Mouse (Mus musculus) gastrocnemius, adult 8-10 months (tissue): ENCODE results near the gene Zmynd8. TPM values are rescaled to one million over a fixed set of nuclear protein-coding genes. Genes with fewer than 3 reads are reported as not detected.

Source experiments
- DNase-seq, 2 experiments: peaks; one replicate each; pipeline ENCODE4 v3.0.0; 2022; ENCODE audit warnings: low spot score in 2 of 2
- microRNA-seq: library from miRNA; unstranded; fragments of <30 nt; microRNA quantifications from one replicate; pipeline ENCODE4 v1.2.0, GENCODE M21; 2022
- total RNA-seq, 4 experiments: library from RNA; stranded (reverse); gene quantifications; 2 replicates each; pipeline ENCODE4 v1.2.4; 2022

The Zmynd8 gene
- total RNA-seq, 4 experiments from 2014 or later: 11.4 to 14.4 (median 13.5) TPM

DNA sequence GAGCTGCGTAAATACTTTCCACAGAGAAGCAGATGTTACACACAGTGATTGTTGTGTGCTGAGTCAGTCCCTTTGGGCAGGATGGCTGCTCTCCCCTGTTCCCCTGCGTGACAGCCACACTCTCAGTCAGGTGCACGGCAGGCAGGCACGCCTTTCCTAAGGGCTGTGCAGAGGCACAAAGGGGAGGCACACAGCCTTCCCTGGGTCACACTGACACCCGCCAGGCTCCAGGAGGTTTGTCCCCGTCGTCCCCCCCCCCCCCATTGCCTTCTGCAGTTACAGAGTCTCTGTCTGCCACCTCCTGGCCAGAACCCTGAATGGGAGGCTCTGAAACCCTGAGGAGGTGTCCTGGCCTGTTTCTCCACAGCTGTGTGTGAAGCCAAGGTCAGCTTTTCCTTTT lies 147.7 kb downstream of the Zmynd8 start:
- DNase-seq: no peak

- no peak for DNase-seq
Observed at GRCm38 (mm10) chr2:165748426-165748825, 150.4 kb downstream of the Zmynd8 start.

DNA sequence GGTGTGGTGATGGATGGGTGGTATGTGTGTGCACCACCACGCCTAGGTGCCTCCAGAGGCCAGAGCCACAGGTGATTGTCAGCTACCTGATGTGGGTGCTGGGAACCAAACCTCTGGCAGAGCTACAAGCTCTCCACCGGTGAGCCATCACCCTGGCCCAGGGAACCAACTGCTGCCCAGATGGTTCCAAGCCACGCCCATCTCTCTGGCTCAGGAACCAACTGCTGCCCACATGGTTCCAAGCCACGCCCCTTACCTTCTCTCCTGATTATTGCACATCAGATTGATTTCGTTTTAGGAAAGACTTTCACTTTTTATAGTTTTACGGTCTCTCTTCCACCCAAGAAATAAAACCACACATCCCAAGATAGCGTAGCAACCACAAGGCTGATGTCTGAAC lies 150.8 kb downstream of the Zmynd8 start:
- DNase-seq: no peak

GRCm38 (mm10) chr2:165745306-165746098 lies 153.3 kb downstream of the Zmynd8 start:
- DNase-seq: no peak

GRCm38 (mm10) chr2:165742210-165742786 lies 156.5 kb downstream of the Zmynd8 start:
- no peak for DNase-seq

- no peak for DNase-seq
Observed at GRCm38 (mm10) chr2:165741526-165742050, 157.2 kb downstream of the Zmynd8 start.

DNA sequence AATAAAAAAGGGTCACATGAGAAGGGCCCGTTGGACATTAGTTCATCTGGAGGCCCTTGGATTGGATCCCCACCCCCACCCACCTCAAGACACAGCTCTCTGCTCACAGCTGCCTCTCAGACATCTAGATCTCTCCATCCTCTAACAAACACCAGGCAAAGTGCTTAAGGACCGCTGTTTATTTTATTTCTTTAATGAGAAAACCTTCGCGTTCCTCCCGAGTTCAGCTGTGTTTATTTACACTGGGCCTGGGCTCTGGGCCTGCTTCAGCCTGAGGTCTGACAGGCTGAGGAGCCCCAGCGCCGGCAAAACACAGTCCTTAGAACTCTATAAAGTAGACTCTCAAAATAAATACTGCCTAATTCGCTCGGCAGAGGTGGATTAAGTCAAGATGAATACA lies 157.8 kb downstream of the Zmynd8 start:
- no peak for DNase-seq

- no peak for DNase-seq
Observed at GRCm38 (mm10) chr2:165740381-165740780, 158.4 kb downstream of the Zmynd8 start.

DNA sequence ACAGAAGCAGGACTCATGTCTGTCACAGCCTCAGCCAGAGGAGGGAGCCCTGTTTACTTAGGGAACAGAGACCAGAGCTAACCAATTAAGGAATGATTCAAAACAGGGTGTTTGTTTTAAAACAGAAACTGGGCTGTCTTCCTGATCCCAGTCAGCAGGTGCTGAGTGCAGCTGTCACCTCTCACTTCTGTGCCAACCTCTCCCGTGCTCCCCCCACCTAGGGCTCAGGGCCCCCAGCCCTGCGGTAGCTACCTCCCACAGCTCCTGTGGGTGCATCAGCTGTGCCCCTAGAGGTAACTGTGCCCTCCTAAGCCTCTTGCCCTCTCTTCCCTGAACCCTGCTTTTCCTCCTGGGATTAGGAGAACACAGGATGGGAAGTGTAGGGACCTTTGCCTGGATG lies 162.5 kb downstream of the Zmynd8 start:
- DNase-seq: no peak

Small RNAs within 50 kb of the gene (microRNA-seq; reads per million reads assigned to microRNA genes)
- not detected for gene Gm22692

Other genes starting within 250 kb of the Zmynd8 start
- 10 to 100 TPM; 12.1 to 18.8 (median 16.0) TPM for gene Ncoa3, start 93.6 kb upstream of the Zmynd8 start, total RNA-seq